Comparison of ENCODE assay signal across 8 mouse cellular contexts in the genomic region with DNA sequence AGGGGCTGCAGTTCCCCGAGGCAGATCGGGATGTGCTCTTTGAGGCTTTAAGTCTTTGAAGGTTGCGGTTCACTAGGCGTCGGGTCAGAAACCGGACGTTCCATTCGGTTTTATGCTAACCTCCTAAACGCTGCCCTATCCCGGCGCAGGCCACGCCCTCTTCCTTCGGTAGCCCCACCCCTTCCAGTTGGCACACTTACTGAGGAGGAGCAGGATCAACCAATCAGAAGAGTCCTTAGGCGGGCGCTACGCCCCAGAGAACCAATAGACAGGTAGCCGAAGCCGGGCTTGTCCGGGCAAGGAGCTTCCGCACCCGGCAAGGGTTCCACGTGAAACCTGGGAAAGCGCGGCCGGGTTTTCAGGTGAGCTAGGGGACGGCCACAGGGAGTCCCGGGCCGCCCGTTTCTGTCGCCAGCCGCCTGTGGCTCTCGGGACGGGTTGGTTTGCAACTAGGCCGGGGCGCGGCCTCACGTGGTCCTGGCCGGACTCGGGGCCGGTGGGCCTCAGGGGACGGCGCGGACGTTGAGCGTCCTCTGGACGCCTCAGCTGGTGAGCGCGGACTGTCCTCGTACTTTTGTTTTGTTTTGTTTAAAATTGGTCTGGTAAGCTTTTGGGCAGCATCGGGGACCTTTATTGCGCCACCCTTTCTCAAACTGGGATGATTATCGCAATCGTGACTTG. TPM values are rescaled to one million over a fixed set of nuclear protein-coding genes. Genes with fewer than 3 reads are reported as not detected.
DNase-seq lines count a peak whose midpoint lies in the region; ATAC-seq and TF ChIP-seq lines count a peak whose summit lies in the region.

Gene Aen, plus strand, starts transcription at position 202 of the 681 bp plus-strand sequence.

- H3K4me2 ChIP-seq in forebrain, embryonic 16.5 days (ENCODE audit: low read length), result peak within 1 kb of the TSS; percentile 74
- peak within 1 kb of the TSS; percentile 76 for H3K4me2 ChIP-seq in lung, embryonic 14.5 days

- TF ChIP-seq CTCF in G1E (IDR thresholded peaks at IDR 0.05; ENCODE audit: low read depth, low read length), result no peak
- no peak for TF ChIP-seq CTCF in layer of hippocampus, adult 2 months (conservative IDR thresholded peaks at IDR 0.05)
- no peak for TF ChIP-seq CTCF in lung, embryonic 14.5 days (IDR thresholded peaks at IDR 0.05; ENCODE audit: low read depth)
- TF ChIP-seq CTCF in olfactory bulb, adult 2 months (IDR thresholded peaks at IDR 0.05; ENCODE audit: insufficient read depth, low read depth, low read length), result no peak
- TF ChIP-seq CTCF in thymus, adult 2 months (IDR thresholded peaks at IDR 0.05; ENCODE audit: borderline replicate concordance, control insufficient read depth, extremely low read depth, insufficient read depth, low read length, poor library complexity), result 0 out of 2 replicates have a peak, but pooled peaks have one; percentile 35

- H3K36me3 ChIP-seq in G1E (replicated peaks), result peaks cover 24% of the 10 kb centered on the region
- H3K36me3 ChIP-seq in forebrain, embryonic 16.5 days (ENCODE audit: control insufficient read depth, insufficient read depth), result no peaks in the 10 kb centered on the region
- H3K36me3 ChIP-seq in lung, embryonic 14.5 days (ENCODE audit: insufficient read depth), result 0 out of 2 replicates have a peak, but pooled peaks cover 4% of the 10 kb centered on the region
- no peaks in the 10 kb centered on the region for H3K36me3 ChIP-seq in thymus, adult 2 months (ENCODE audit: control insufficient read depth, insufficient read depth, low read length)

- H3K4me1 ChIP-seq in G1E (ENCODE audit: insufficient read depth, low read depth, low read length), result peaks cover 34% of the 10 kb centered on the region
- peaks cover 18% of the 10 kb centered on the region for H3K4me1 ChIP-seq in forebrain, embryonic 16.5 days (replicated peaks; ENCODE audit: control insufficient read depth, insufficient read depth, low read length)
- peaks cover 6% of the 10 kb centered on the region for H3K4me1 ChIP-seq in lung, embryonic 14.5 days (ENCODE audit: insufficient read depth)
- H3K4me1 ChIP-seq in olfactory bulb, adult 2 months (ENCODE audit: control insufficient read depth, insufficient read depth, low read length), result peaks cover 8% of the 10 kb centered on the region
- H3K4me1 ChIP-seq in thymus, adult 2 months (replicated peaks; ENCODE audit: control insufficient read depth, insufficient read depth, low read length), result peaks cover 8% of the 10 kb centered on the region

- no peak for TF ChIP-seq POLR2A in olfactory bulb, adult 2 months (IDR thresholded peaks at IDR 0.05; ENCODE audit: insufficient read depth, low read depth, low read length)
- peak; percentile 51; the same call in 1 of the 2 replicates for TF ChIP-seq POLR2A in thymus, adult 2 months (IDR thresholded peaks at IDR 0.05; ENCODE audit: control insufficient read depth, extremely low read depth, insufficient read depth, low read length, poor library complexity)

- peak; percentile 100 for DNase-seq in G1E (ENCODE audit: low spot score)
- DNase-seq in cerebellum, adult 18-20 months, result peak; percentile 98 to 99
- peak; percentile 97 to 99 for DNase-seq in heart, postnatal 36 days
- DNase-seq in layer of hippocampus, adult 2 months (ENCODE audit: low spot score in 2 of 2), result peak; percentile 96 to 97
- DNase-seq in lung, embryonic 14.5 days, result peak; percentile 99
- peak; percentile 100 for DNase-seq in thymus, adult 2 months

- under 1% methylated on average over 53 of the region's 53 CpGs for WGBS in forebrain, embryonic 16.5 days
- WGBS in lung, embryonic 14.5 days, result under 1% methylated on average over 53 of the region's 53 CpGs
- WGBS in olfactory bulb, adult 2 months, result 2% methylated on average over 53 of the region's 53 CpGs
- under 1% methylated on average over 53 of the region's 53 CpGs for WGBS in thymus, adult 2 months

- intact Hi-C loops in heart, postnatal 36 days (cut with DNase I), result no loop called here

- peaks cover 4% of the 10 kb centered on the region; the same call in 1 of the 2 replicates for H3K27me3 ChIP-seq in G1E (ENCODE audit: insufficient read depth, low read length)
- H3K27me3 ChIP-seq in forebrain, embryonic 16.5 days (replicated peaks; ENCODE audit: control insufficient read depth, insufficient read depth, low read length), result no peaks in the 10 kb centered on the region
- no peaks in the 10 kb centered on the region for H3K27me3 ChIP-seq in lung, embryonic 14.5 days (ENCODE audit: insufficient read depth, low read length)
- H3K27me3 ChIP-seq in thymus, adult 2 months (ENCODE audit: control insufficient read depth, insufficient read depth, low read length), result no peaks in the 10 kb centered on the region

- H3K4me3 ChIP-seq in G1E (ENCODE audit: low read depth, low read length), result peak within 1 kb of the TSS; percentile 94
- H3K4me3 ChIP-seq in forebrain, embryonic 16.5 days (replicated peaks; ENCODE audit: low read length), result peak within 1 kb of the TSS; percentile 78
- H3K4me3 ChIP-seq in layer of hippocampus, adult 2 months, result peak within 1 kb of the TSS; percentile 94
- peak within 1 kb of the TSS; percentile 90 for H3K4me3 ChIP-seq in lung, embryonic 14.5 days (ENCODE audit: low read depth, low read length)
- H3K4me3 ChIP-seq in olfactory bulb, adult 2 months (ENCODE audit: insufficient read depth, low read depth, low read length), result peak within 1 kb of the TSS; percentile 77
- H3K4me3 ChIP-seq in thymus, adult 2 months (ENCODE audit: control insufficient read depth, insufficient read depth, low read length), result peak within 1 kb of the TSS; percentile 56

- peak within 1 kb of the TSS; percentile 66 for H3K9ac ChIP-seq in forebrain, embryonic 16.5 days (replicated peaks; ENCODE audit: low read depth, low read length)
- peak within 1 kb of the TSS; percentile 78 for H3K9ac ChIP-seq in lung, embryonic 14.5 days

- H3K9me3 ChIP-seq in G1E (replicated peaks), result no peaks in the 10 kb centered on the region
- H3K9me3 ChIP-seq in forebrain, embryonic 16.5 days (ENCODE audit: control insufficient read depth, low read length), result no peaks in the 10 kb centered on the region
- no peaks in the 10 kb centered on the region for H3K9me3 ChIP-seq in lung, embryonic 14.5 days (ENCODE audit: low read depth, low read length)

- H3K27ac ChIP-seq in forebrain, embryonic 16.5 days (ENCODE audit: low read length), result no peak within 1 kb of the TSS; the same call in 1 of the 2 replicates
- peak within 1 kb of the TSS; percentile 82 for H3K27ac ChIP-seq in layer of hippocampus, adult 2 months
- H3K27ac ChIP-seq in lung, embryonic 14.5 days (ENCODE audit: low read depth), result peak within 1 kb of the TSS; percentile 38; the same call in 1 of the 2 replicates
- H3K27ac ChIP-seq in olfactory bulb, adult 2 months (ENCODE audit: insufficient read depth, low read depth, low read length), result no peak within 1 kb of the TSS
- H3K27ac ChIP-seq in thymus, adult 2 months (ENCODE audit: control insufficient read depth, insufficient read depth, low read length), result no peak within 1 kb of the TSS

- peak; percentile 97 for ATAC-seq in G1E (ENCODE audit: extremely low read depth, insufficient number of reproducible peaks, low FRiP score, poor library complexity, severe bottlenecking)
- ATAC-seq in forebrain, embryonic 16.5 days, result peak; percentile 98
- ATAC-seq in lung, embryonic 14.5 days (ENCODE audit: insufficient read depth), result peak; percentile 97

RNA-seq across cellular contexts. Expression of gene Aen, which starts in this region (rescaled TPM):
- total RNA-seq in G1E (2014; fragmentation: Nextera tagmentation) (15.3 and 18.7 TPM in 2 replicates), G1E (2017) (38.7 and 43.5 TPM in 2 replicates)
- 81.9 and 116 TPM in 2 replicates for polyA plus RNA-seq in G1E (2012)
- 60.1 and 65.6 TPM in 2 replicates for polyA plus RNA-seq in forebrain, embryonic 16.5 days (2015; fragmentation: Nextera tagmentation; extraction: Ambion mirVana)
- 10 to 100 TPM; 35.2 to 35.3 TPM for total RNA-seq in heart, postnatal 36 days (2021)
- total RNA-seq in layer of hippocampus, adult 2 months (2021), result 10 to 100 TPM; 20.8 to 23.7 TPM
- 36.7 and 44.2 TPM in 2 replicates for polyA plus RNA-seq in lung, embryonic 14.5 days (2014; fragmentation: Nextera tagmentation; extraction: Ambion mirVana)
- not detected in 2 replicates for polyA plus RNA-seq in olfactory bulb, adult 2 months (2012; ENCODE audit: insufficient read depth, insufficient read length, low replicate concordance, missing spikeins)
- 32.3 and 39.2 TPM in 2 replicates for polyA plus RNA-seq in thymus, adult 2 months (2012; rRNA removed)

Comparison
In these comparisons a context has a peak if more than half of its experiments do, and no peak if none do; other contexts are left out.
1. H3K27ac ChIP-seq: peak in layer of hippocampus, adult 2 months (single experiment) and lung, embryonic 14.5 days (single experiment); none in forebrain, embryonic 16.5 days (single experiment), olfactory bulb, adult 2 months (single experiment) and thymus, adult 2 months (single experiment).
2. Peak in every context shown above with its lines, with median percentiles within 50 percentile points of each other: ATAC-seq, DNase-seq and H3K4me3 ChIP-seq.